Mouse (Mus musculus) layer of hippocampus, adult 8-10 months (tissue): ENCODE data around the gene Os9. TPM values are rescaled to one million over a fixed set of nuclear protein-coding genes. Genes with fewer than 3 reads are reported as not detected.
A peak's percentile ranks its signal among the peaks of the same experiment; 100 is the strongest.
"Not testable (repeated sequence)": the region's sequence is repeated elsewhere in the genome, so short reads cannot be mapped to it uniquely, and the experiment has no call there.

Source experiments
- DNase-seq, 2 experiments: peaks; one replicate each; pipeline ENCODE4 v3.0.0; 2022; ENCODE audit warnings: low spot score in 2 of 2
- total RNA-seq, 4 experiments: library from RNA; stranded (reverse); gene quantifications; 2 replicates each; pipeline ENCODE4 v1.2.4; 2022

Gene Os9
- total RNA-seq, 4 experiments from 2014 or later = 98.1 to 120 (median 109) TPM

- no peak for DNase-seq
Observed at GRCm38 (mm10) chr10:127081996-127082620, 38.8 kb downstream of the Os9 start.

- DNase-seq = no peak
Observed at GRCm38 (mm10) chr10:127080901-127081780, 39.8 kb downstream of the Os9 start.

- no peak for DNase-seq
Observed at GRCm38 (mm10) chr10:127079665-127080391, 41.1 kb downstream of the Os9 start.

GRCm38 (mm10) chr10:127078677-127079575 lies 42.0 kb downstream of the Os9 start:
- no peak for DNase-seq

GRCm38 (mm10) chr10:127078001-127078676 lies 42.8 kb downstream of the Os9 start:
- DNase-seq = no peak

DNA sequence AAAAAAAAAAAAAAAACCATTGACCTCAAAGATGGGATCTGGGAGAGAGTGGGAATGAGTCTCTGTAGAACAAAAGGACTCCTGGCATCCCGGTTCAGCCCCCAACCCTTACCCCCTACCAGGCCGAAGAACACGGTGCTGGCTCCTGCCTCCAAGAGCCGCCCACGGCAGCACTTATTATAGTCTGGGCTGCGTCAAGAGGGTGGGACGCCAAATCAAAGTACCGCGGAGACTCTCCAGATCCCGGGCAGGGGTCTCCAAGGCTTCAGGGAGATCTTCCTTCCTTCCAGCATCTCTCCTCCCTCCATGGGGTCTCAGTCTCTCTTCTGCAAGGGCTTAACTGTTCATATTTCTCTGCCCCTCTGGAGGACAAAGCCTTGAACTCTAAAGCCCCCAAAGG lies 43.4 kb downstream of the Os9 start:
- DNase-seq = no peak

- no peak for DNase-seq
Observed at GRCm38 (mm10) chr10:127076082-127076481, 44.8 kb downstream of the Os9 start.

DNA sequence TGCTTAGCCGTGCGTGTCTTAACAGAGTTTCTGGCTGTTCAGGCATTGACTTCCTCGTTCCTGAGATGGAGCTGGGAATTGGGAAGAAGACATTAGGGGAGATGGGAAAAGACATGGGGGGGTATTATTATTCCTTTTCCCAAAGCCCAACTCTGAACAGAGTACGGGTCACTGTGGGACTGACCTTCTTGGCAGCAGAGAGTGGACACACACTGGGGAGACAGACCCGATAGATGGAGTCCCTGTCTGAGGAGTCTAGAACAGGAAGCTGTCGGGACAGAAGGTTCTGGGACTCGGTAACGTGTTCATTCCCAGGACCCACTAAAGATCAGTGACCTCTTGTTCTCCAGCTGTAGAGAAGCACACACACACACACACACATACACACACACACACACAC lies 45.3 kb downstream of the Os9 start:
- DNase-seq = no peak

DNA sequence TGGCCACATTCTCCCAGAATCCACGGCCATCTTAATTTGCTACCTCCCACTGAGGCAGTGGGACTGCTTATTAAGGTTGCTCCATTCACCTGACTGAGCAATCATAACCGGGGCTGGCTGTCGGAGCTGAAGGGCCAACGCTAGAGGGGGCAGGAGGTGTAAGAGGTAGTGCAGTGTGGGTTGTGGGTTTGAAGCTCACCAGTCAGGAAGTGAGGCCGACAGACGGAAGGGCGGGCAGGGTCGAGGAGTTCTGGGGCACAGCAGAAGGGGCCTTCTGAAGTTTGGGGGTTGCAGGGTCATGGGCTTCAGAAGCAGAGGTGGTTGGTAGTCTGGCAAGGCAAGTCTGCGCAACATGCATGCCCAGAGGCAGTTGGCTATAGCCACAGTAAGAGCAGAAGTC lies 45.9 kb downstream of the Os9 start, which contains the start of gene Agap2:
Agap2 (plus strand) TSS at position 205 of the 400 bp plus-strand sequence.
- DNase-seq = no peak

GRCm38 (mm10) chr10:127073981-127074380 lies 47.0 kb downstream of the Os9 start:
- no peak for DNase-seq

- not testable (repeated sequence) for DNase-seq
Observed at GRCm38 (mm10) chr10:127072969-127073368, 48.0 kb downstream of the Os9 start.

DNA sequence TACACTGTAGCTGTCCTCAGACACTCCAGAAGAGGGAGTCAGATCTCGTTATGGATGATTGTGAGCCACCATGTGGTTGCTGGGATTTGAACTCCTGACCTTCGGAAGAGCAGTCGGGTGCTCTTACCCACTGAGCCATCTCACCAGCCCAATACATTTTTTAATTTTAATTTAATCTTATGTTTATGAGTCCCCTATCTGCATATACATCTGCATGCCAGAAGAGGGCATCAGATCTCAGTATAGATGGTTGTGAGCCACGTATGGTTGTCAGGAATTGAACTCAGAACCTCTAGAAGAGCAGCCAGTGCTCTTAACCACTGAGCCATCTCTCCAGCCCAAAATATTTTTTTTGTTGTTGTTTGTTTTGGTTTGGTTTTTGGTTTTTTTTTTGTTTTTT lies 48.7 kb downstream of the Os9 start:
- DNase-seq = not testable (repeated sequence)

DNA sequence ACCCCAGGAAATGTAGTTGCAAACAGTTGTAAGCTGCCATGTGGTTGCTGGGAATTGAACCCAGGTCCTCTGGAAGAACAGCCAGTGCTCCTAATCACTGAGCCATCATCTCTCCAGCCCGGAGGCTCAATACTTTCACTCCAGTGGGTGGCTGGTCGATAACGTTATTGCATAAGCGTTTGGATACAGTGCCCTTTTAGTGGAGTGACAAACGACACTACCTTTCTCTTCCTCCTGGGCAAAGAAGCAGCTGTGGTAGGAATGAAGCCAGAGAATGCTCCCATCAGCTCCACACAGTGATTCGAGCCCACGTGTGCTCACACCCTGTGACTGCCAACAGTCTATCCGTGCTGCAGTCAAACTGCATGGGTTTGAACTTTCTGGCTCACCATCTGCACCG lies 49.7 kb downstream of the Os9 start:
- DNase-seq = no peak

- peak; percentile 93 to 95 for DNase-seq
Observed at GRCm38 (mm10) chr10:127070190-127071121, 50.5 kb downstream of the Os9 start, which contains the start of gene Tspan31. Gene Tspan31, minus strand, starts transcription at chr10:127070264.

DNA sequence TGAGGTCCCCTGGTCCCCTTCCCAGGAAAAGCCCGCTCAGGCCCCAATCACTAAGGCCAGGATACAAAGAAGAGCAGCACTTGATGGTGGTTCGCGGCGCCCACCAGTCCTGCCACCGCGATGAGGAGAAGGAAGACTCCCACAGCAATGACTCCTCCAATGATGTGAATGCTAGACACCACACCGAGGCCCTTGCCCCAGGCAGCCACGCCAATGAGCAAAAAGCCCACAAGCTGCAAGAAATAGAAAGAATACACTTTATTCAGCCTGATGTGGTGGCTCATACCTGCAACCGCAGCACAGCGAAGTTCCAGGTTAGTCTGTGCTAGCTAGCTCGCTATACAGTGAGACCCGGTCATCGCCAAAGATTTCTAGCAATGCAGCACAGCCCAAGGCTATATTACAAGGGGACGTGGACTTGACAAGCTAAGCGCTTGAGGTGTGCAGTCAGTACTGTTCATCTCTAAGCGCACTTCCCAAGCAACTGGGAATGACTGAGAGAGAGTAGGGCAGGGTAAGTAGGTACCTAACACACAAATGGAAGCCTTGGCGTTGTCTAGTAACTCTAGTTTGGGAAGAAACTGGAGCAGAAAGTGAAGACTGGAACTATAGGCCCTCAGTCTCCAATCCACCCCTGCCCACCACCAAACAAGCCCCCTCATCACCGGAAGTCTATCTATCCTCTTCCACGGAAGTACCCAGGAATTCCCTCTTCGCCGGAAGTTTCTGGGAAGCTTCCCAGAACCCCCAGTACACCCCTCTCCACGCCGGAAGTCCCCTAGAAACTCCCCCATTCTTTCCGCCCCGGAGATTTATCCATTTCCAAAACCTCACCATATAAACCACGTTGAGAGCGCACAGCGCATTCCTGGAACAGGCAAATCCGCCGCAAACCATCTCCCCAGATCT lies 51.4 kb downstream of the Os9 start:
- DNase-seq = no peak

DNA sequence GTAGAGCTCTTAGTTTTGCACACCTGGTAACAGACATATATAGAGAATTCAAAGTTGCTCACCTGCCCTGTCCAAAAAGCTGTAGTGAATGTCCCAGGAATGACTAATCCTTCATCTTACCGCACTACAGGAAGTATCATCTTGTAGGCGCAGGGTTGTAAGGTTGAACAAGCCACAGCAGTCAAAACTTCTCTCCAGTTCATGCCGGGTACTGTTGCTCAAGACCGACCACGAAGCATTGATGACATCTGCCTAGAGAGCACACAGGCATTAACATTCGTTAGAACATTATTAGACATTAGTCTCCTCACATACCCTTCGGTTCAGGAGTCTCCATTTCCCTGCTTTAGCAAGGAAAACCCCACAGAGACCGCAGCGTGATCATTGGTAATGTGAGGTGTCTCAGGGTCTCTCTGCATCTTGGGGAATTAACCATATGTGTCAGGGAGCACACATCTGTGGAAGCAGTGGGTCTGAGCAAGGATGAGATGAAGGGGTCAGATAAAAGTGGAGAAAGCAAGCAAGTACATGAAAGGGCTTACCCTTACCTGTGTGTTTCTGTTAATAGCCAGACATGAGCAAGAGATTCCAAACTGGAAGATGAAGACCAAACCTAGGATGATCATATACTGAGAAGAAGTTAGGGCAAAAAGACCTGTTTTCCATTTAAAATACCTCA lies 52.4 kb downstream of the Os9 start:
- DNase-seq = no peak

- no peak for DNase-seq
Observed at GRCm38 (mm10) chr10:127066519-127067018, 54.4 kb downstream of the Os9 start.
